In the genomic region with DNA sequence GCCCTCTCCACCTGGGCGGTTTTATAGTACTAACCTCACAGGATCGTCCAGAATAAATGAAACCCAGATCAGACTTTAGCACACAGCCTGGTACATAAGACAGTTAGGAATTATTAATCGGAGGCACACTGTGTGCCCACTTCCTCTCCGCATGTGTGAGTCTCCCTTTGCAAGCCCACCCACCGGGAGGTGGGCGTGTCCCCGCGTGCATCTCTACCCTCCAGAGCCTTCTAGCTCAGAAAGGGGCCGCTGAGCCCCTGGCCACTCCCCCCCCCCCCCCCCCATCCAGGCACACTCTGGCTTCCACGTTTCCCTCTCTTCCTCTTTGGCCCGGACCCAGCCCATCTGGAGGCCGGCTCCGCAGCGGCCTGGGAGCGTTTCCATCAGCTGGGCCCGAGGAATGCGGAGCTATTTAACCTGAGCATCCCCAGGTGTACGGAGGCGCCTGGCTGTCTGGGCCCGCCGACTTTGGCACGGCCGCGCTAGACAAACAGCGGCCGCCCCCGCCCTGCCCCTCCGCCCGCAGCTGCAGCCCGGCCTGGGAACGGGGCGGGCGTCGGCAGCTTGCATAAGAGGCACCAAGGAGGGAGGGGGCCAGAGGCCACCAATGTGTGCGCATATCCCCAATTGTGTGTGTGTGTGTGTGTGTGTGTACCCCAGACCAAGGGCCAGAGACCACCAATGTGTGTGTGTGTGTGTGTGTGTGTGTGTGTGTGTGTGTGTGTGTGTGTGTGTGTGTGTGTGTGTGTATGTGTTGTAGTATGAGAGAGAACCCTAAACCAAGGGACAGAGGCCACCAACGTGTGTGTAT, we compare ENCODE assay signal across 8 mouse cellular contexts. TPM values are rescaled to one million over a fixed set of nuclear protein-coding genes. Genes with fewer than 3 reads are reported as not detected.
A peak's percentile ranks its signal among the peaks of the same experiment; 100 is the strongest.
DNase-seq lines count a peak whose midpoint lies in the region; ATAC-seq lines count a peak whose summit lies in the region.

No protein-coding gene starts in this region.

- ATAC-seq in lung, embryonic 15.5 days (ENCODE audit: borderline replicate concordance, extremely low read depth, low FRiP score, low TSS enrichment) = peak; percentile 65

- no peaks in the 10 kb centered on the region for H3K9me3 ChIP-seq in lung, embryonic 15.5 days

- H3K27ac ChIP-seq in lung, embryonic 15.5 days = peak overlapping the region; percentile 96

- 2% methylated on average over 35 of the region's 36 CpGs for WGBS in lung, embryonic 15.5 days

- H3K4me2 ChIP-seq in lung, embryonic 15.5 days = peak overlapping the region; percentile 80

- H3K36me3 ChIP-seq in lung, embryonic 15.5 days = no peaks in the 10 kb centered on the region

- H3K27me3 ChIP-seq in lung, embryonic 15.5 days = no peaks in the 10 kb centered on the region

- peak; percentile 87 for DNase-seq in 3134 (ENCODE audit: extremely low read depth, insufficient read length, low spot score)
- DNase-seq in MEL-GATA-1-ER (ENCODE audit: extremely low read depth, low read depth) = peak; percentile 88
- peak; percentile 81 for DNase-seq in embryo, embryonic 11.5 days (ENCODE audit: low read depth, low spot score)
- peak; percentile 85 for DNase-seq in heart, adult 8-10 months (ENCODE audit: low spot score)
- peak; percentile 89 to 94 for DNase-seq in kidney, adult 8-10 months
- DNase-seq in ovary, postnatal 14 days (ENCODE audit: low spot score) = peak; percentile 75
- DNase-seq in natural killer cell, adult 2 months (ENCODE audit: low spot score in 2 of 2) = no peak

- H3K4me3 ChIP-seq in lung, embryonic 15.5 days = peak overlapping the region; percentile 56

- peaks cover 56% of the 10 kb centered on the region for H3K4me1 ChIP-seq in lung, embryonic 15.5 days

- H3K9ac ChIP-seq in lung, embryonic 15.5 days = peak overlapping the region; percentile 72

RNA-seq across cellular contexts. Expression of gene Id1, which starts 3.2 kb away (rescaled TPM):
- 10 to 100 TPM; 43.3 to 63.6 (median 58.4) TPM for total RNA-seq in heart, adult 8-10 months (2022)
- polyA plus RNA-seq in lung, embryonic 15.5 days (2015; fragmentation: Nextera tagmentation; extraction: Ambion mirVana) = 134 and 143 TPM in 2 replicates

RNA-seq across cellular contexts. Expression of gene Cox4i2, which starts 14.7 kb away (rescaled TPM):
- 10 to 100 TPM; 10.3 to 16.2 (median 12.4) TPM for total RNA-seq in heart, adult 8-10 months (2022)
- polyA plus RNA-seq in lung, embryonic 15.5 days (2015; fragmentation: Nextera tagmentation; extraction: Ambion mirVana) = 74.8 and 81.0 TPM in 2 replicates

RNA-seq across cellular contexts. Expression of gene Mcts2, which starts 52.4 kb away (rescaled TPM):
- total RNA-seq in heart, adult 8-10 months (2022) = 10 to 100 TPM; 15.0 to 19.6 (median 16.6) TPM
- polyA plus RNA-seq in lung, embryonic 15.5 days (2015; fragmentation: Nextera tagmentation; extraction: Ambion mirVana) = 27.1 and 28.5 TPM in 2 replicates

Comparison
In these comparisons a context has a peak if more than half of its experiments do, and no peak if none do; other contexts are left out.
1. DNase-seq: peak in 3134 (single experiment), MEL-GATA-1-ER (single experiment), embryo, embryonic 11.5 days (single experiment), heart, adult 8-10 months (single experiment), kidney, adult 8-10 months (2 of 2) and ovary, postnatal 14 days (single experiment); none in natural killer cell, adult 2 months (0 of 2).